Mouse (Mus musculus) right cerebral cortex, postnatal 14 days (tissue): ENCODE data around the gene Rims1.

Experiments
- DNase-seq: peaks from one replicate; pipeline ENCODE4 v3.0.0; 2022

Gene Rims1

DNA sequence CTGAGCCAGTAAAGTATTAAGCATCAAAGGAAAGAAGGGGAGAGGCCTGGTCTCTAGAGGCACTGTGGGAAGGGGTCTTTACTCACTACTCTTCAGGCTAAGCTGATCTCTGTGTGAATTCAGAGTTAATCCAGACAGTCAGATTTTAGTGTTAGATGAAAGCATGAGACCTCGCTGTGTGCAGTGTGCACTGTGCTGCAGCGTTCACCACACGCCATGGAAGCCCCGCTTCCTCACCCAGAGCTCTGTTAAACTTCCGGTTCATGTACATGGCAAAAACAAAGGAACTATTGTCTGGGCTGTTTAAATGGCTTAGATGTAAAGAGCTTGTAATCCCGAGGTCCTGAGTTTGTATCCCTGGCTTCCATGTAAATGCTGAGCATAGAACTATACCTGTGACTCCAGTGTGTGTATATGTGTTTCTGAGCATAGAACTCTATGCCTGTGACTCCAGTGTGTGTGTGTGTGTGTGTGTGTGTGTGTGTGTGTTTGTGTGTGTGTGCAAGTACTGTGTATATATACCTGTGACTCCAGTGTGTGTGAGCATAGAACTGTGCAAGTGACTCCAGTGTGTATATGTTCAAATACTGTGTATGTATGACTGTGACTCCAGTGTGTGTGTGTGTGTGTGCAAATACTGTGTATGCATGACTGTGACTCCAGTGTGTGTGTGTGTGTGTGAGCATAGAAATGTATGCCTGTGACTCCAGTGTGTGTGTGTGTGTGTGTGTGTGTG is 484.7 kb downstream of the Rims1 start:
- no peak for DNase-seq

- no peak for DNase-seq
Measured at GRCm38 (mm10) chr1:22315537-22315936, 490.3 kb downstream of the Rims1 start.

GRCm38 (mm10) chr1:22311471-22311870 is 494.3 kb downstream of the Rims1 start:
- DNase-seq = no peak

GRCm38 (mm10) chr1:22306519-22306918 is 499.3 kb downstream of the Rims1 start:
- DNase-seq = no peak

GRCm38 (mm10) chr1:22305932-22306331 is 499.9 kb downstream of the Rims1 start:
- DNase-seq = no peak

- no peak for DNase-seq
Measured at GRCm38 (mm10) chr1:22293953-22294352, 511.8 kb downstream of the Rims1 start.

DNA sequence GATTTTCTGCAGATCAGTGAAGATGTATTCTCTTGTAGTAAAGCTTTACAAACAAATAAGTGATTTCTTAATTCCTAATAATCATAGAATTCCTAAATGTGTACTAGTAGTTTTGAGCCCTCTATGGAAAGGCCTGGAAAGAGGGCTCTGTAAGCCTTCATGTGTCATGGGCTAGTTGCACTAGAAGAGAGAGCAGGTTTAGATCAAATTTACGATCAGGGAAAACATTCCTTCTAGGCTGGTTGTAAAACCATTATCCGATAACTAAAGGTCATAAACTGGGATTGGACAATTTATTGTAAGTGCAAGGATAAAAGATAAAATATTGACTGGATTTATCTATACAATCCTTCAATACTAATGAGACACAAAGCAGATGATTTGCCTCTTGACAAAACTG is 512.5 kb downstream of the Rims1 start:
- DNase-seq = no peak

- DNase-seq = no peak
Measured at GRCm38 (mm10) chr1:22286807-22287206, 519.0 kb downstream of the Rims1 start.

- DNase-seq = no peak
Measured at GRCm38 (mm10) chr1:22279954-22280353, 525.8 kb downstream of the Rims1 start.

DNA sequence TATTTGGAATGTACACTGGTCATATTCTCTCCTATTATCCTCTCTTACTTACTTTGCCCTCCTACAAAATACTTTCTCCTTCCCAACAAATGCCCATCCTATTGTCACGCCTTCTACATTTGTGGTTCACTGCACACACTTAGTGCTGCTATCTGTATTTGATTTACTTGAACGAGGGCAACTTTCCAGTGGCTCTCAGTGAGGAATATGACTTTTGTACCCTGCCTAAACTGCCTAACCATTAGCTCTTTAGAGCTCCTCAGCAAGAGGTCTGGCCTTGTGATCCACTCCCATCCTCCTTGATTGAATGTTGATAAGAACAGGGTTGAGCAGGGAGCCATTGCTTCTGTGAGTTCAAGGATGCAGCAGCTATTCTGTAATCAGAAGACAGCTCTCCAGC is 531.7 kb downstream of the Rims1 start:
- DNase-seq = no peak

- no peak for DNase-seq
Measured at GRCm38 (mm10) chr1:22270131-22270530, 535.7 kb downstream of the Rims1 start.

- DNase-seq = peak; percentile 79
Measured at GRCm38 (mm10) chr1:22268581-22269359, 537.0 kb downstream of the Rims1 start.

DNA sequence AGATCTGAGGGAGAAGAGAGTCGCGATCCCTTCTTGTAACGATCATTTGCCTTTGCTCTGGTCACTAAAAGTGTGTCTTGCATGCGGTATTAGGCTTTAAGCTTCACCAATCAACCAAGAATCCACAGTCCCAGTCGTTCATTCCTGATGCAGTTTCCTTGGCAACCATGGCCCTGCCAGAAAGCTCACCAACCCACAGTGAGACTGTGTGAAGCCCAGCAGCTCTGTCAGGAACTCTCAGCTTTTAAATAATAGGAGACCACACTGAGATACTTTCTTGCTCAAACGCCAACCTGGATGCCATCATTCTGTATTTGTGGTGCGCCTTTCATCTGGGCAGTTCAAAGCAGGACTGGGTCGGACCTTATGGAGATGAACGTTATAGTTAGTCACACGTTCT is 539.3 kb downstream of the Rims1 start:
- DNase-seq = peak; percentile 15

DNA sequence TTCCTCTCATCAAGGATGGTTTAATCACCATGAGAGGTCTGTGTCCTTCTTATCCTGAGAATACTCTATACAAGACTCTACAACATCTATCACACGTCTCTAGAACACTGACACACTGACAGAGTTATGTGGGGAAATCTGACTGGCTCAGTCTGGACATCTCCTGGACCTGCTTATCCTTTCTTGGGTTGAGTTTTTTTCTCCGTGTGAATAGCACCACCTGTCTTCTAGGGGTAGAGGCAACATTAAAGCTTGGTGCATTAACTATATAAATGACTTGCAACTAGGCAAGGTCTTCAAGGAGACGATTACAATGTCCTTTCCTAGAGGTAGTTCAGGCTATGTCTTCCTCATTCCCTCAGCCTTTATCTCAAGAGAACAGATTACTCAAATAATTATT is 540.3 kb downstream of the Rims1 start:
- DNase-seq = no peak

GRCm38 (mm10) chr1:22262169-22262950 is 543.4 kb downstream of the Rims1 start:
- no peak for DNase-seq

DNA sequence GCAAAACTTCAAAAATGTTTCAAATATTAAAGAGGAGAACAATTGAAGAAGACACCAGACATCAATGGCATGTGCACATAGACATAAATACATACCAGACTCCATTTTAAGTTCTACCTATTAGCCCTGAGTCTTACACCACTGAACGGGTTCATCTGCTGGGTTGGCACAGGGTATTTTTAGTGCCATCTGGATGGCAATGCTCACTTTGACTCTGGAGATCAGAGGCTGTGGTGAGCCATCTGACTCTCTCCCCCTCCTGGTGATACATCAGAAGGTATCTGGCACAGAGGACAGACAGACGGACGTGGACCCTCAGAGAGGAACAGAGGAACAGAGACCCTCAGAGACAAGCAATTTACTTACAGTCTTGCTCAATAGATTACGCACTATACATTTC is 544.1 kb downstream of the Rims1 start:
- no peak for DNase-seq

DNA sequence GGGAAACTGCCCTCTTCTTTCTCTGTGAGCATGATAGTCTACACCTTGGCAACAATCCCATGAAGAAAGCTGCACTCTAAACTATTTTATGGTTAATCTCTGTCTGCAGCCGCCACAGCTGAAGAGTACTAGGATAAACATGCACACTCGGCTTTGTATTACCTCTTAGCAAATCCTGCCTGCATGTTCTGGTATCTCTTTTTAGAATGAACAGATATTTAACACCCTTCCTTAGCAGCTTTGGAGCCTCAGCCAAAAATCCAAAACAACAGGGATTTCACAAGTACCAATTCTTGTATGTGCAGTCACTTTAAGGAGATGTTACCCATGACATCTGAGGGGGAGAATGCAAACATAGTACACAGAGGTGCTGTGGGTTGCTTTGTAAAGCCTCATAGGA is 545.5 kb downstream of the Rims1 start:
- DNase-seq = no peak

GRCm38 (mm10) chr1:22258356-22258755 is 547.4 kb downstream of the Rims1 start:
- DNase-seq = no peak

GRCm38 (mm10) chr1:22254278-22254677 is 551.5 kb downstream of the Rims1 start:
- DNase-seq = no peak

DNA sequence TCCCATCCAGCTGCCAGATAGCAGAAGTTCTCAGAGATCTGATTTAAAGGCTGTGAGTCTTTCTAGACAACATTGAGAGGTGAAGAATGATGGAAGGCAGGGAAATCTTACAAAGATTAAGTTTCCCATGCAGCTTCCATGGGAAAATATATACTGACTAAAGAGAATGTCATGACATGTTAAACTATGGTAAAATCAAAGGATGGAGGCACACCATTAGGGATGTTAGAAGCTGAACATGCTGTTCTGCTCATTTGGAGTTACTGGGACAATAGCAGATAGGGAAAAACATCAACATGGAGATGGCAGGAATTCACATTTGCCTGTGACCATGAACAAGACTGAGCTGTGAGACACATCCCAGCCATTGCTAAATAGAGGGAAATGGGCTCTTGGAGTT is 552.9 kb downstream of the Rims1 start:
- no peak for DNase-seq

DNA sequence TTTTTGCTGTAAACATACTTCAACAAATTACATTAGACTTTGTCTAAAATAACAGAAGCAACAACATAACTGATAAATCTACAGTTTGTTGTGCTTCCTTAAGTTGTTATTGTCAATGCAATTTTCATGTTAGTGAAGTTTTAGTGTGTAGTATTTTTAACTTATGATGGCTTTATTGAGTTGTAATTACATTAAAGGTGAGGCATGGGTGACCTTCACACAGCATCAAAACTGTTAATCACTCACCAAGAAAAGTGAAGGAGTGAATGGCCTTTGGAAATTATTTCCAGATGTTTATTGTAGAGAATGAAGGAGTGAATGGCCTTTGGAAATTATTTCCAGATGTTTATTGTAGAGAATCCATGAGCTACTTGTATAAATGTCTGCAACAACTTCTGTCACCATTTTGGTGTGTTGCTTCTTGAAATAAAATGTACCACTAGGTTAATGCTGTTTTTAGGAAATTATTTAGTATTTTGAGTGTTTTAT is 556.9 kb downstream of the Rims1 start:
- DNase-seq = no peak

DNA sequence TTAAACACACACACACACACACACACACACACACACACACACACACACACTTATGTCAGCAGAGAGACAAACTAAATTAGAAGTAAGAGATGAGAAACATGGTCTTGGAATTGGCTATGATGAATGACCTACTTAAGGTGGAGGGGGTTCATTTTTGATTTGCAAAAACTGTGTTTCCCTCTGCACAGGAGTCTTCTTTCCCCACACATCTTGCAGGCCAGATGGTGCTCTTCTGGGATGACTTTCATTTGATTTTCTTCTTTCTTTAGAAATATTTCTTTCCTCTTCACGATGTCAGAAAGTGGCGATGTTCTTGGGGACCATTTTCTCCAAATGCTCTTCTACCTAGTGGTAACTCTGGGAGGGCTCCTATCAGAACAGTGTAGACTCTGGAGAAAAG is 560.0 kb downstream of the Rims1 start:
- no peak for DNase-seq
